Mouse (Mus musculus): ENCODE measurements around the gene Sri.
"Not testable (repeated sequence)": the region's sequence is repeated elsewhere in the genome, so short reads cannot be mapped to it uniquely, and the experiment has no call there.

- TF ChIP-seq CTCF (IDR thresholded peaks at IDR 0.05; ENCODE audit: insufficient read depth, low read length); POLR2A (IDR thresholded peaks at IDR 0.05; ENCODE audit: borderline replicate concordance, extremely low read depth, low read depth, low read length): not testable (repeated sequence)
These were observed 11.3 kb upstream of the Sri start for GRCm38 (mm10) chr5:8034596-8034995.
